Mouse (Mus musculus) NIH3T3 (cell line): ENCODE measurements at regions not wholly inside any gene's neighbourhood (a gene's known extent, or its start where the extent isn't known, plus 50 kb on each side); places are given as distances from the start of the nearest gene placed in this dataset.

Experiments
- DNase-seq: peaks from one replicate; pipeline ENCODE4 v3.0.0-alpha.2; 2012; ENCODE audit warnings: low read depth

DNA sequence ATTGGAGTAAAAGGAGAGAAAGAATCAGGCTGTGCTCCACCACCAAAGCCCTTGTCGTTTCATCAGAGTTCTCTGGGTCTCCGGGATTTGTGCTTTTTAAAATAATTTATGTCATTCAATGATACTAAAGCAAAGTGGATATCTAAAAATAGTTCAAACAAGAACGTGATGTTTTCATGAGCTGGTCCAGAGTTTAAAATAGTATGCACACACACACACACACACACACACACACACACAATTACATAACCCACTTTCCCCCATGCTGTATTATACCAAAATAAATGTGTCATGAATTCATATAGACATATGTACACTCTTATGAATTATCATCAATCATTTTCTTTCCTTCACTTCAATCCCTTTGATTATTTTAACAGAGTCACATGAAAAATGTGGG is 118.5 kb upstream of the Gdnf start:
- DNase-seq = no peak

DNA sequence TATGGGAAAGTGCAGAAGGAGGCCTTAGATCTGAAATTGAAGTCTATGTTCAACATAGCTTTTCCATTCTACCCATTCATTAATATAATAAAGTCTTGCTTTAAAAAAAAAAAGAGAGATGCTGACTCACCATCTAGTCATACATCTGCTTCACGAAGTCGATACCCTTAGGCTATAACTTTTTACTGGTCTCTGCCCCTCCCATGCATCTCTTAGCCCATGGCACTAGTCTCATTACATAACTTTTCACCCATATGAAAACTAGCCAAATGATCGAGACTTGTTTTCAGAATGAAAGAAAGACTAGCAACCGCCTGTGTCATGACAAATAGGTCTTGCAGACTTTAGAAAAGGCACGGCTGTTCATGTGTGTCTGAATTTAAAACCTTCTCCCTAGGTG is 116.6 kb upstream of the Gdnf start:
- peak; percentile 73 for DNase-seq

DNA sequence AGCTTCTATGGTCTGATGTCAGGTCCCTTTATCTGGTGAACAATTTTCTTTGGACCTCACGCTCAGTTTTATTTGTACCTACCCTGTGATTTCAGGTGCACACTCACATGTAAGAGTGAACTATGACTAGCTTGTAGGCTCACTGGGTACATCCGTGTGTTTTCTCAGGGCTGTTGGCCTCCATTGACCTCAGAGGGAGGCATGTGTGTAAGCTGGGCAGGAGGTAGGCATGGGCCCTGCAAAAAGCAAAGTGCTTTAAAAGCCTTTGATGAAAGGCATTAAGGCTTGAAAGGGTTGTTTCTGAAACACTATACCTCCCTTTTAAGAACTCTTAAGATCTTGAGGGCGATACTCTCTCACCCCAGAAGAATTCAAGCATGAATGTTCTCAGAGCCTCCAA is 112.9 kb upstream of the Gdnf start:
- no peak for DNase-seq

DNA sequence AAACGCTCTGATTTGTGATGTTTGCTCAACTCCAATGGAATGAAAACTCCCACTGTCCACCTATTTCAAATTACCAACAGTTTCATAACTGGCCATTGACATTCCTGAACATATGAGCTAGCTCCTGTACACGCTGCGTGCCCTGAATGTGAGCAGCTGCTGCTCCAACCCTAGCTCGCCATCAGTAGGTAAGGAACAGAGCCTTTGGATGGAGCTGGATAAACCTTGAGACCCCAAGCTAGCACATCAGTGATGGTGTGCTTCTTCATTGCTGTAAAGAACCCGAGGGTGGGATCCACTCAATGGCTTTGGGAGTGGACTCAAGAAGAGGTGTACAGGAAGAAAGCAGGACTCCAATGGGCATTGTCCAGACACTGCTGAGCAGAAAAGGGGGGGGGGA is 101.8 kb upstream of the Gdnf start:
- no peak for DNase-seq

DNA sequence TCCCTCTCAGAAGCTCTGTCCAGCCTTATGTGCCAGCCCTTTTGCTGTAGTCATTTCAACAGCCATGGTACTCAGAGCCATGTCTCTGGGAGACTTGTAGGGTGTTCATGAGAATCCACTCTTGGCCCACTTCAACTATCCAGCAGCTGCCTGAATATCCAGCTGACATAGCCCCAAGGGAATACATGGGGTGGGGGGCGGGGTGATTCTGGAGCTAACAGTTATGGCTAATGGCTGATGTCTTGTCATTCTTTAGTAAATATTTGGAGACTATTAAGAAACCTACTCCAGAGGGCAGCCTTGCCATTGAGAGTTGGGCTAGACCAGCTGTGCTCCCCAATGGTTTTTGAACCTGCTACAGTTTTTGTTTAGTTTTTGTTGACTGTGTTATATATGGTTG is 96.0 kb upstream of the Gdnf start:
- peak; percentile 57 for DNase-seq

DNA sequence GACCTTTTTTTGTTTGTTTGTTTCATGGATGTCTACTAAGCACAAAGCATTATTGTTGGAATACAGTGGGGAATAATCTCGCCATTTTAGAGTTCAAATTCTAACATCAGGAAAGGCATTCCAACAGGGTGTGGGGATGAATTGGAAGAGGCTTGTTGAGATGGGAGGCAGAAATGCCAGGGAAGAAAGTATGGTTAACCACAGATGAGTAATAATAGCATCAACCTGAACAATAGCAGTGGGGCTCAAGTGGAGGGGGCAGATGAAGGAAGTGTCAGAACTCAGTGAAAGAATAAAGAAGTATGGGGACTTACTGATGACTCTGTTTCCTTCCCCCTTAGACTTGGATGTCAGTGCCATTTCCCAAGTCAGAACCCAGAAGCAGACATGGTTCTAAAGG is 94.5 kb upstream of the Gdnf start:
- DNase-seq = no peak

DNA sequence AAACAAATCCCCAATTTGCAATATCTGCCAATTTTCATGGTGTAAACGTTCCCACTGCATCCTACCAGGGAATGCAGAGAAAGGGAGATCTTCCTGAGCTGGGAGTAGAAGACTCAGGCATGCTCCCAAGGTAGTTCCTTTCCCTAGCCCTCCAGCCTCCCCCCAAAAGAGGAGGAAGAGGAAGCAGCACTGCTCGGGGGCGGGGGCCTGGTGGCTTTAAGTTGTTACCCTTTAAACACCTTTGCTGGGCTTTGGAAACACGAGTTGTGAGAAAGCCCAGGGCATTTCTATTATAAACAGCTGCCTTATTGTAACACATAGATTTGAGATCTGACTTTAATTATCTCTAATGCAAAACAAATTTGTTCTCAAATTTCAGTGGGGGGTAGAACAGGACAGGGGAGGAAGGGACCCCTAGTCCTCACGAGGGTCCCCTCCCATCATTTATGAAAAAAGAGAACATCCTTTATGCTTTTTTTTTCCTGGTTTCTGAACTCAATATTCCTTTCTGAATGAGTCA is 87.4 kb upstream of the Gdnf start:
- DNase-seq = no peak

DNA sequence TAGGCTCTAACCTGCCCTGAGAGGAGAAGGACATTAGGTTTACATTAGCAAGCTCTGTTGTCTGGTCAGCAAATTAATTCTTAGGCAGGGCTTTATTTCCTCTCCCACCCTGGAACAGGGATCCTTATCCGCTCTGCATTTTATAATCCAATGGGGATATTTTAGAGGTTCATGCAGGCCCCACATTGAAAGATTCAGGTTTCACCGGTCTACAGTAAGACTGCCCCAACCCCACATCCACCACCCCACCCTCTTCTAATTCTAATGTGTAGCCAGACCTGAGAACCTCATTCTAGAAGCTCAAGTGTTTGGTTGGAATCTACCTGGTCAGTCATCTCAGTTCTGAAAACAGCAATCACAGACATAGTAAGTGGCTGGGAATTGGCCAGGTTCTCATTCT is 86.9 kb upstream of the Gdnf start:
- no peak for DNase-seq

DNA sequence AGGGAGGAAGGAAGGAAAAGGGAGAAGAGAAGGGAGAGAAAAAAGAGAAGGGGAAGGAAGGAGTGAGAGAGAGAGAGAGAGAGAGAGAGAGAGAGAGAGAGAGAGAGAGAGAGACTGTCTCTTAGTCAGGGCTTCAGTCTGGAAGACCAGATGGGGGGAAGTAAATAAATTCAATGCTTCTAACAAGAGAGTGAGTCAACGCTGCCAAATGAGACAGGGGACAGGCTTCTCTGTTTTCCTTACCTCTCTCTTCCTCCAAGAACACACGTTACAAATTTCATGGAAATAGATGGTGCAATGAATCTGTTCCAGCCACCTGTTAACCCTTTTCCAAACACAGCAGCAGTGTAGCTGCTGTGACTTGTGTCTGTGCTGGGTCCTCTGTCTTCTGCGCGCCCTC is 85.1 kb upstream of the Gdnf start:
- no peak for DNase-seq

DNA sequence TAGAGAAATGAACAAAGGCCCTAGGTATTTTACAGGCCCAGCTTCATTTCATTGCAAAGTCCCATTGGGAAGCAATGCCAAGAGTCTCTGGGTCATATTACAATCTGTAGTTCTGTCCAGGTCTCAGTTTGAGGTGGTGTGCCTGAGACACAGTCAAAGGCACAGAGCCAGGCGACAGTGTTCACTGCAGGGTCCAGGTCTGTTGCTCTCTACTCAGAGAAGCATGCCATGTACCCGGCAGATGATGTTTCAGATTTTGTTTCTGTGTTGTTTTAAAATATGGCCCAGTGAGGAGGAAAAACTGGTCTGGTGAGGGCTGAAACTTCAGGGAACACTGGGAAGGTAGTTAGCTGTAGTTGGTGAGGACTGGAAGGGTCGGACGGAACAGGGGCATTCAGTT is 63.1 kb upstream of the Gdnf start:
- DNase-seq = no peak

DNA sequence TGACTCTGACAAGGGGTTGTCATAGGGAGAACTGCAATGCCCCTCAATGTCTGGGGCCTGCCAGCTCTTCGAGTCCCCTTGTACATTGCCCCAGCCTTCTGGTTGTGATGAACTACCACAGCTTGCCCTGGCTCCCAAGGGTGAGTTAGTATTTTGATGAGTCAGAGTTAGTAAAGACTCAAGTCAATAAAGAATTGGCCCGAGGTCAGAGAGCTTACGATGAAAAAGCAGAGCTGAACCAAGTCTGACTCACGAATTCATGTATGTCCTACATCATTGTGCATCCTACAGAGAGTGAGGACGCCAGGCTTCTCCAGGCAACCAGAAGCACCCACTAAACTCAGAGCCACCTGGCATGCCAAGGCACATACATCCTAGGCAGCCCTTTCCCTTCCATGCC is 60.2 kb upstream of the Gdnf start:
- DNase-seq = peak; percentile 93
